Mouse (Mus musculus): ENCODE measurements around the gene Nxn.

DNA sequence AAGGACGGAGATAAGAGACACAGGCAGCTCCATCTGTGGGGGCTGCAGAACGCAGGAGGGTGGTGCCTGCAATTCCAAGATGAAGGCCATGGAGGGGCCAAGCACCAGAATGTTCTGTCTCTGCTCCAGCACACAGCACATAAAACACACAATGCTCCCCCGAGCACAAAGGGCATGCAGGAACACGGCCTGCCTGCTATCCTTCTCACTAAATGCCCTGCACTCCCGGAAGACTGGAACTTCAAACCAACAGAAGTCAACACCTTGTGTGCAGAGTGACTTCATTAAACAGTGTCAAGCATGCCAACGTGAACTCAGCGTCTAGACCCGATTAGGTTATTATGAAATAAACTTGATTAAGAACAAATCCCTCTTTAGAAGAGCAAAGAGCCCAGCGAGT, 74.7 kb downstream of the Nxn start:
- TF ChIP-seq POLR2A (IDR thresholded peaks at IDR 0.05; ENCODE audit: insufficient read depth, low read depth, low read length) = no peak
- no peak for TF ChIP-seq CTCF (IDR thresholded peaks at IDR 0.05)

Measured in heart, adult 2 months (tissue).